Mouse (Mus musculus) G1E (cell line): ENCODE data around the gene Lemd1. TPM values are rescaled to one million over a fixed set of nuclear protein-coding genes. Genes with fewer than 3 reads are reported as not detected.

Source experiments
- ATAC-seq: 2 replicates; pipeline ENCODE4 v1.8.0; 2016; ENCODE audit warnings: mild to moderate bottlenecking; ENCODE audit not compliant: insufficient number of reproducible peaks, poor library complexity, low FRiP score, severe bottlenecking; ENCODE audit errors: extremely low read depth
- DNase-seq: peaks from one replicate; pipeline ENCODE4 v3.0.0; 2012; ENCODE audit warnings: low spot score
- H3K27me3 ChIP-seq: 2 replicates; pipeline ENCODE4 v1.6.1; 2012; ENCODE audit warnings: mild to moderate bottlenecking, low read length, inconsistent platforms; ENCODE audit not compliant: insufficient read depth
- H3K36me3 ChIP-seq: replicated peaks from 2 replicates; pipeline ENCODE3; 2012; ENCODE audit warnings: mild to moderate bottlenecking, inconsistent platforms
- H3K4me1 ChIP-seq: 2 replicates; pipeline ENCODE4 v1.6.1; 2012; ENCODE audit warnings: low read depth, low read length, inconsistent platforms, mixed read lengths; ENCODE audit not compliant: insufficient read depth
- H3K4me3 ChIP-seq: 2 replicates; pipeline ENCODE4 v1.5.1; 2012; ENCODE audit warnings: low read depth, mild to moderate bottlenecking, inconsistent platforms, low read length, moderate library complexity, mixed read lengths
- H3K9me3 ChIP-seq: replicated peaks from 2 replicates; pipeline ENCODE4 v1.6.1; 2012; ENCODE audit warnings: inconsistent platforms
- CTCF ChIP-seq: IDR thresholded peaks from 2 replicates; pipeline ENCODE4 v1.5.1; 2012; ENCODE audit warnings: low read depth, low read length, inconsistent platforms, mixed read lengths
- GATA1 ChIP-seq: IDR thresholded peaks from 2 replicates; pipeline ENCODE4 v1.6.1; 2012; ENCODE audit warnings: borderline replicate concordance, low read length, inconsistent platforms, mixed read lengths
- GATA2 ChIP-seq: IDR thresholded peaks from 2 replicates; pipeline ENCODE4 v1.6.1; 2012; ENCODE audit warnings: low read depth, low read length, inconsistent platforms, borderline replicate concordance
- POLR2AphosphoS5 ChIP-seq: IDR thresholded peaks from 2 replicates; pipeline ENCODE4 v1.6.1; 2012; ENCODE audit warnings: low read depth, low read length, inconsistent platforms; ENCODE audit not compliant: insufficient replicate concordance
- TAL1 ChIP-seq: conservative IDR thresholded peaks from 2 replicates; pipeline ENCODE4 v1.6.1; 2012; ENCODE audit warnings: low read depth, low read length, inconsistent platforms, mixed read lengths
- polyA plus RNA-seq: library from polyadenylated mRNA; stranded (reverse); fragments of >175 nt; gene quantifications from 2 replicates; pipeline ENCODE4 v1.2.3, GENCODE M21; 2012
- total RNA-seq, 2 experiments: library from RNA; stranded (forward) in 1 of 2; stranded (reverse) in 1 of 2; fragments of 200-1000 nt in 1 of 2; fragments of >200 nt in 1 of 2; fragmentation: Nextera tagmentation in 1 of 2; gene quantifications; 2 replicates each; pipeline ENCODE4 v1.2.3; 2014 to 2017

Gene Lemd1
- total and polyA plus RNA-seq, 3 experiments: 0.44 TPM; not detected in 2

DNA sequence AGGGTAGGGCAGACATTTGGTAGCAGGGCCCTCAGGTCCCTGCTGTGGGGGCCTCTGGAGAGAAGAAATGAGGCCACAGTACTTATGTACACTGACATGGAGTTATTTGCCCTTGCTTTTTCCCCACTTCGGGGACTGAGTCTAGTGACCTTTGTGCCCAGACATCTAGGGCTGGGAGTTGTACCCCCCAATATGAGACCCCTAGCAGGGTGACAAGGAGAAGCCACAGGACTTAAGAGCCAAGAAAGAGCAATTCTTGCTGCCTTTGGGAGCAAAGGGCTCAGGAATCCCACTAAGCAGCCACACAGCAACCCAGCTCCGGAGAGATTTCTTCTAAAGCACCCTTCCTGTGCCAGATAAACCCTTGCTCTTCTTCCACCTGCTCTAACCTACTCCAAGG, 10.7 kb downstream of the Lemd1 start:
- Histone ChIP-seq H3K4me1 (no peaks in the 10 kb centered on the region; the same call in 1 of the 2 replicates), H3K27me3 (peaks cover 25% of the 10 kb centered on the region), H3K9me3 (no peaks in the 10 kb centered on the region), H3K36me3 (no peaks in the 10 kb centered on the region), H3K4me3 (no peak overlapping the region)
- DNase-seq: no peak
- ATAC-seq: no peak
- TF ChIP-seq POLR2AphosphoS5 (no peak), CTCF (no peak), GATA2 (no peak), TAL1 (no peak), GATA1 (no peak)

DNA sequence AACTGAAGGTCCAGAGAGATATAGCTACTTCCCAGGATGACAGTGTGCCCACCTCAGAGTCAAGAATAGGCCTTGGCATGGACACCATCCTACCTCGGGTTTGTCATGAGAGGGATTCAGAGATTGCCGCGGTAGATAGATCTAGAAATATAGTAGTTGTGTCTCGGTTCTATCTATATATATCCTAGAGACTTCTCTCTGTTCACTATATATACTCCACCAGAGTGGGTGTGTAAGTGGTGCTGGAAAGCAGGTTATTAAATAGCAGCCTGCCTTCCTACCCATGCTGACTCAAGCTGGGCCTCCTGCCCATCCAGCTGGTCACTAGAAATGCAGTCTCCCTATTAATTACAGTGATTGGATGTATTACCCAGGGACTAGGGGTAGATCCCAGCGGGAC, 11.5 kb downstream of the Lemd1 start:
- no peak for ATAC-seq

DNA sequence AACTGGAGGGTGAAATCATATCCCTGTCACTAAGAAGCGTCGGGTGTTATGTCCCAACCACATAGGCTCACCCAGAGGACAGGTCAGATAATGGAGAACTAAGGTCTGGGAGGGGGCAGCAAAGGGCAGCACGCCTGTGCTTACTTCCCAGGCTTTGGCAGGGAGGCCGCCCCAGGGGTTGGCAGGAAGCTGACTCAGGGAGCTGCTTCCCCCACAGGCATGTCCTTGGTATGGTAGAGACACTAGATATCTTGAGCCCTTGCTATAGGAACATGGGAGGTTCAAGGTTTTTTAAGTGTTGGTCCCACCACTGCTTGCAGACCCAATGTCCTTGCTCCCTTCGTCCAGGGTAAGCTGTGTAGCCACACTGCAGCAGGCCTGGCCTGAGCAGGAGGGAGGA, 14.7 kb downstream of the Lemd1 start:
- ATAC-seq: no peak
- Histone ChIP-seq H3K27me3 (peaks cover 31% of the 10 kb centered on the region), H3K9me3 (no peaks in the 10 kb centered on the region)

More for the DNA sequence above, 11.5 kb downstream of the Lemd1 start:
- H3K4me1 ChIP-seq: no peaks in the 10 kb centered on the region; the same call in 1 of the 2 replicates
- peaks cover 33% of the 10 kb centered on the region for H3K27me3 ChIP-seq
- no peaks in the 10 kb centered on the region for H3K36me3 ChIP-seq
- no peaks in the 10 kb centered on the region for H3K9me3 ChIP-seq
- no peak for DNase-seq
- TF ChIP-seq CTCF (no peak), POLR2AphosphoS5 (no peak), GATA1 (no peak), GATA2 (no peak), TAL1 (no peak)
- no peak overlapping the region for H3K4me3 ChIP-seq

DNA sequence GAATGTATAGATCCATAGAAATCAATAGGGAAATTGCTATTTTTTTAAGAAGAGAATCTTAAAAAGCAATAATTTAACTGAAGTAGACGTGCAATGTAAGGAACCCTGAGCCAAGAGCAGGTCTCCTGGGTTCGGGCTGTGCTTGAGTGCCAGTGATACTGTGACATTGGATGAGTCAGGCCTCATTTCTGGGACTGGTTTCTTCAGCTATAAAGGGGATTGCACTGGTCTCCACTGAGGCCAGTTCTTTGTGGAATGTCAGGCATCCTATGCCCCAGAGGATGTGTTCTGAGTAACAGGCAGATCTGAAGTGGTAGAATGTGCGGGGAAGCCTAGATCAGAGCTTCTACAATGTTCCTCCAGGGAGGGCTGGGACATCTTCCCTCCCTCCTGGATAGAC, 15.6 kb downstream of the Lemd1 start:
- peaks cover 31% of the 10 kb centered on the region for H3K27me3 ChIP-seq
- no peaks in the 10 kb centered on the region for H3K9me3 ChIP-seq
- no peak for TF ChIP-seq TAL1
- no peak for TF ChIP-seq GATA2
- TF ChIP-seq POLR2AphosphoS5: no peak
- no peak for TF ChIP-seq GATA1
- TF ChIP-seq CTCF: no peak
- no peaks in the 10 kb centered on the region for H3K4me1 ChIP-seq
- DNase-seq (no peak), ATAC-seq (no peak)
- H3K36me3 ChIP-seq: no peaks in the 10 kb centered on the region
- H3K4me3 ChIP-seq: no peak overlapping the region

More for the DNA sequence above, 14.7 kb downstream of the Lemd1 start:
- no peak overlapping the region for H3K4me3 ChIP-seq
- no peaks in the 10 kb centered on the region for H3K4me1 ChIP-seq
- H3K36me3 ChIP-seq: no peaks in the 10 kb centered on the region
- TF ChIP-seq CTCF (no peak), GATA1 (no peak), POLR2AphosphoS5 (no peak), TAL1 (no peak), GATA2 (no peak)
- DNase-seq: no peak

DNA sequence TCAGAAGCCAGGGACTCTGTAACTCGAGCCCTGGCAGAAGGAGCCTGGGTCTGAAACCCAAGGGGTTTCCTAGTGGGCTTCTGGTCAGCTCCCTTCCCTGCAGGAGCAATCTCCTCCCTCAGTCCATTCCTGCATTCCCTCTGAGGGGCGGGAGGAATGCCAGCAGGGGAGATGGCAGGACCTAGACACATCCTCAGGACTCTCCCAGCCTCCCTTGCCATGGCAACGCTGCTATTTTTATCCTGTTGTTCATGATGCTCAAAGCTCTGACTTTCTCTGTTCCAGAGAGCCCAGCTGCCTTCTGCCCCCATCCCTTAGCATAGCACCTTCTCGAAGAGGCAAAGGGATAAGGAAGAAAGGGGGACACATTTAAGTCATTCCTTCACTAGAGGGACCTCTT, 16.9 kb downstream of the Lemd1 start:
- no peak for TF ChIP-seq GATA1
- H3K27me3 ChIP-seq: peaks cover 34% of the 10 kb centered on the region
- H3K4me1 ChIP-seq: no peaks in the 10 kb centered on the region
- no peaks in the 10 kb centered on the region for H3K36me3 ChIP-seq
- no peaks in the 10 kb centered on the region for H3K9me3 ChIP-seq
- ATAC-seq (no peak), DNase-seq (no peak)
- no peak overlapping the region for H3K4me3 ChIP-seq

DNA sequence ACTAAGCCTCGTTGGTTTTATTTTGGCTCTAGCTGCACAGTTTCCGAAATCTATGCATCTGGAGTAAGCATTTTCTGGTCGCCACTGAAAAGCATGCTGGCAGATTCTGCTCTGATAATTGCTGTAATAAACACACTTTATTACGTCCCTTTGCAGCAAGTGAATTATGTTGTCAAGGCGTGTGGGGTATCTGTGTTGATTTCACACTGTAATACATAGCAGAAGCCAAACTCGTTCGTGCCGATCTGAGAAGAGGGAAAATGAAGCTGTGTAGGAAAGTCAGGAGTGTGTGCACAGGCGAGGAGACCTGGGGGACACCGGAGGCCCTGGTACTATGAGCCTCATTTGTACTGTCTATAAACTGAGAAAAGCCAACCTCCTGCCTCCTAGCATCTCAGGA, 18.2 kb downstream of the Lemd1 start:
- DNase-seq (no peak), ATAC-seq (no peak)
- Histone ChIP-seq H3K4me1 (no peaks in the 10 kb centered on the region), H3K4me3 (no peak overlapping the region), H3K9me3 (no peaks in the 10 kb centered on the region), H3K27me3 (peaks cover 31% of the 10 kb centered on the region), H3K36me3 (no peaks in the 10 kb centered on the region)
- TF ChIP-seq GATA1: no peak
- TF ChIP-seq CTCF: no peak
- no peak for TF ChIP-seq TAL1

DNA sequence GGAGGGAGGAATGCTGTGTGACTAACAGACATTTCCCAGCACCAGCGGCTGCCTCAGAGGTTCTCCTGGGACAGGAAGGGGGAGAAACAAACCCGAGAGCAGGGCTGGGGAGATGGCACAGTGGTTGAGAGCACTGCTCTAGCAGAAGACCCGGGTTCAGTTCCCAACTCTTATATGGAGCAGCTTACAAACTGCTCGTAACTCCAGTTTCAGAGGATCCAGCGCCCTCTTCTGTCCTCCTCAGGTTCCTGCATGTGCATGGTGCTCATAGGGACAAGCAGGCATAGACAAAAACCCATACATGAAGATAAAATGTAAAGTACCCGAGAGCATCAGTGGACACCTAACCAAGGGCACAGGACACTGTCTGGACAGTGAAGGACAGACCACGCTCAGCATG, 19.7 kb downstream of the Lemd1 start:
- TF ChIP-seq POLR2AphosphoS5: no peak
- no peak for TF ChIP-seq TAL1
- no peak for TF ChIP-seq CTCF
- no peak for TF ChIP-seq GATA2
- no peak for TF ChIP-seq GATA1
- Histone ChIP-seq H3K4me3 (no peak overlapping the region), H3K27me3 (peaks cover 25% of the 10 kb centered on the region), H3K36me3 (no peaks in the 10 kb centered on the region), H3K4me1 (no peaks in the 10 kb centered on the region), H3K9me3 (no peaks in the 10 kb centered on the region)
- DNase-seq: no peak
- ATAC-seq: no peak
